Mouse (Mus musculus): ENCODE measurements around the gene Zbtb7b. TPM values are rescaled to one million over a fixed set of nuclear protein-coding genes. Genes with fewer than 3 reads are reported as not detected.

The Zbtb7b gene
- total RNA-seq, 2 experiments from 2014 or later, result 19.1 to 21.8 TPM

DNA sequence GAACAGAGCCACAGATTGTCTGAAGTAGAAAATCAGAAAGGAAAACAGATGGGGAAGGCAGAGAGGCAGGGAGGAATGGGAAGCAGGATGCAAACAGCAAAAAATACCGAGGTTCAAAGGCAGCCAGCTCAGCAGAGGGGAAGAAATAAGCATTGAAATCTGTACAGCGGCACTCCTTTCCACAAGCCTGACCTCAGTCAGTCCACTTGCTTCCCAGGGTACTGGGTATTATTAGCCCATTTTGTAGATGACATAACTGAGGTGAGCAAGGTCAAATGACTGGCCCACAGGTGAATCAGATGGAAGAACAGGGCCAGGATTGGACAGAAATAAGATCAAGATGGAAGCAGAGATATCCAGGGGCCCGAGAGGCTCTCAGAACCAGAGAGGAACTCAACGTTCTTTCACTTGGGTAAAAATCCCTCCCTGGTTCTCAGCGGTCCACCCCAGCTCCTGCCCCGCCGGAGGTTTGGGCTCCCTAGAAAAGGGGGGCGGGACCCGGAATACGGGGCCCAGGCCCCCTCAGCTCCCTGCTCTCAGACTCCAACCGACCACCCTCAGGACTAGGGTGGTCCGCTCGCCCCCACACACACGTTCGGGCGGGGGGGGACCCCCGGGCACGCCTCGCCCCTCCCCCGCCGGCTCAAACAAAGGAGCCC is 57.4 kb downstream of the Zbtb7b start:
- DNase-seq, result no peak

DNA sequence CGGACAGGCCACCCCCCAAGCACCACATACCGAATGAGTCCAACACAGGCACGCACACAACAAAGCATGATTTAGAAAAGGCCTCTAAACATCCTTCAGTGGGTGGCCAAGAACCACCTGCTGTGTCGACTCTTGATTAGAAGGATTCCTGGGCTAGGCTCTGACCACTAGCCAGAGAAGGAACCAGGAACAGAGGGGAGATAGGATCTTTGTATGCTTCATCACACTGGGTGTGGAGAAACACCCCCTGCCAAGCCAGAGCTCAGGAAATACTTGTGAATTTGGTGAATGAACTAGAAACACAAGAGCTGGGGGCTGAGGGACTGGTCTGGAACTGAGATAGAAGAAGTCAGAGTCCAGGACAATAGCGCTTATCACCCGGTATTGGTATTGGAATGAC is 58.0 kb downstream of the Zbtb7b start:
- DNase-seq, result no peak

DNA sequence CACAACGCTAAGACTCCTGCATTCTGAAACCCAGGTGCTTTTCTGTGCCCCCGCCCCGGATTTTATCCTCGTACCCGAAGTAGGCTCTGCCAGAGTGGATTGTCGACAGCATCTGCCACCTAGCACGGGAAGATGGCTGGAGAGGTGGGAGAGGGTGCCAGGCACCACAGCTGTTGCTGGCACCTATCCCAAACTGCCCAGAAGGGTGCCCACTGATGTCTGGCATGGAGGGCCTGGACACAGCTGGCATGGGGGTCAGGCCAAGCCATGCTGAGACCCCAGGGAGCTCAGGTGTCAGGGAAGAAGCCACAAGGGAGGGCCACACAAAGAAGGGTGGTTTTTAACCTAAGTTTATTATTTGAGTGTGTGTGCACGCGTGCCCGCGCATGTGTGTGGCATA is 61.5 kb downstream of the Zbtb7b start:
- DNase-seq, result no peak

DNA sequence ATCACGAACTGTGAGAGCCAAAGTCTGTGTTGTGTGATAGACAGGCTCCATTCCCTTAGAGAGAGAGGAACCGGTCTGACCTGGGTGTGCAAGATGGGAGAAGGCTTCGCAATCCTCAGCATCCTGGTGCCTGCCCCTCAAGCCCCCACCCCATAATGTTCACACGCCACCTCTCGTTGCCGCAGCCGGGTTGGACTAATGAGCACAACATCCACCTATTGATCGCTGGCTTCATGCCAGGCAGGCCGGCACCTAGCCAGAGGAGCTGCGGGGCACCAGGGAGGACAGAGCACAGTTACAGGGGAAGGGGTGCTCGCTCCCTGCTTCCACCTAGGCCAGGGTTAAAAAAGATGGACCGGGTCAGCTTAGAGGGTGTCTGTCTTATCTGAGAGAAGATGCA is 62.1 kb downstream of the Zbtb7b start:
- no peak for DNase-seq

DNA sequence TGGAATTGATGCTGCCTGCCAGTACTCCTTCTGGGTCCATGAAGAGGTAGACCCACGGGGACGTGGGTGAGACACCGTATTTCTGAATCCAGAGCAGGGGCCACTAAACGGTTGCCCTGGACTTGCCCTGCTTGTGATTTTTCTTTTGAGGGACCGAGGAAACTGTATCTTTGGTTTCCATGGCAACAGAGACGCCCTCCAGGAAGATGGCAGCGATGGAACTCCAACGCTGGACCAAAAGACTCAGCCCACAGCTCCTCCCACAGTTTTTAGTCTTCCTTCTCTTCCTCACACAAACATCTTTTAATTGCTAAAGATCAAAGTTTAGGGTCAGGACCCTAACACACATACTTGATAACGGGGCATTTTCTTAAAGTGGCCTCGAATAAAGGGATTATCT is 62.6 kb downstream of the Zbtb7b start:
- DNase-seq, result no peak

DNA sequence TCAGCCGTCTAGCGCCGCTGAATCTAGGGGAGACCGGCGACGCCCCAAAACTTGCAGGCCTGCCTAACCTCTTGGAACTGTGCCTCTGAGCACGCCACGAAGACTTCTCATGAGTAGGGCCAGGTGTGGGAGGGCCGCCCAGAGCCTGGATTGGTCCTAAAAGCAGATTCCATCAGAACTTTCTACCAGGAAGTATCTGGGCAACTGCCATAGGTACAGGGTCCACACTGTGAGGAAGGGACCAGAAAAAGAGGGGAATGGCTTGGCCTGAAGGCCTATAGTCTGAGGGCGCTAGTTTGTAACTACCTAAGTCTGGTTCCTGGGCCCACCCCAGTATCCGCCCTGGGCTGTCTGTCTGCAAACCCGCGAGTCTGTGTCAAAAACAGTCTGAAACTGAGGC is 63.0 kb downstream of the Zbtb7b start:
- no peak for DNase-seq

DNA sequence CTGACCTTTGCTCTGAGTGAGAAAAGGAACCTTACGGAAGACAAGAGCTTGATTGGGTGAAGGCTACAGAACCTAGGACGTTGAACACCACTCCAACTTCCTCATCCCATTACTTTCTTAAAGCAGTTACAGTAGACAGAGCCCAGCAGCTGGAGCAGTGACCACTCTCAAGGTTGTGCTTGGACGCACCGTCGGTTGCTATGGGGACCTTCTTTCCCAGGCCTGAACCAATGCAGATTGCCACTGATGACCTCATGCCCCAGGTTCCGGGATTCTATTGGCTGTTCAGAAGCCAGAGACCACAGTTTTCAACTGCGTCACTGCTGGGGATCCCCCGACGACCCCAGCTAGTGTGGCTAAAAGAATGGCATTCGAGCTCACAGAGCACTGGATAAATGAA is 63.6 kb downstream of the Zbtb7b start:
- no peak for DNase-seq

DNA sequence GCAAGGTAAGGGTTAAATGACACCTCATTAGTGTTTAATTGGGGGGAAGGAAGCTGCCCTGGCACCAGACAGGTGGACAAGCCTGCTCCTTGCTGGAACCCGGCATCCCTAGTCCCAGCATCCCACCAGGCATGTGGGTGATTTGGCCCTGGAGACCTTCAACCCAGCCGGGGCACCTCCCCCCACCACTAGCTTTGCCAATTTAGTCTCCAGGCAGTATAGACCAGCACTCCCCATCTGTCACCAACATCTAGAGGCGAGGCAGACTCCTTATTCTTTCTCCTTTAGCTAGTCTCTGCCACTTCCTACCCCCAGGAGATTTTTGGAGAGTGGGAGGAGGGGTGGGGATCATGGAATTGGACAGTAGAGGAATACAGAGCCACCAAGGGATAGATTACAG is 64.2 kb downstream of the Zbtb7b start:
- DNase-seq, result no peak

DNA sequence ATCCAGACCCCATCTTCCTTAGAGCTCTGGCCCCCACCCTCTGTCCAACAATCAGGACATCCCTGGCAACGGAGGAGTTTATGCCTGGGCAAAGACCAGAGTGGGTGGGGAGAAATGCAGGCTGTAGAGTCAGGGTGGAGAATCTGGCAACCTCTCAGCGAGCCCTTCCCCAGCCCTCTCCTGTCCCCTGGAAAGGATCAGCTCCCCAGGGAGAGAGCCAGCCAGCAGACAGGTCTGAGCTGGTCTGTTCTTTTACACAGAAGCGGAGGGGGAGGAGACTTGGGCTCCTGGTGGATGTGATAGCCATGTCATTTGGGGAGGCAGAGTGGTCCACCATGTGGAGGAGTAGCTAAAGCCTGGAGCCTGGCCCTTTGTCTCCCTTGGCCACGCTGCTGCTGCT is 66.0 kb downstream of the Zbtb7b start:
- no peak for DNase-seq

Other genes starting within 250 kb of the Zbtb7b start
- 1 to 10 TPM in 1 of 2 experiments, under 1 TPM in 1; 0.12 to 1.1 TPM for gene Hcn3, start 234.6 kb downstream of the Zbtb7b start, total RNA-seq (2021)
- 10 to 100 TPM; 21.5 to 32.6 TPM for gene Clk2, start 230.0 kb downstream of the Zbtb7b start, total RNA-seq (2021)
- 10 to 100 TPM; 36.7 to 40.0 TPM for gene Scamp3, start 217.3 kb downstream of the Zbtb7b start, total RNA-seq (2021)
- 10 to 100 TPM; 11.1 to 12.9 TPM for gene Fam189b, start 211.6 kb downstream of the Zbtb7b start, total RNA-seq (2021)
- gene Gba, start 191.8 kb downstream of the Zbtb7b start, total RNA-seq (2021), result 10 to 100 TPM; 20.6 to 24.5 TPM
- gene Thbs3, start 179.6 kb downstream of the Zbtb7b start, total RNA-seq (2021), result 10 to 100 TPM; 46.2 to 61.5 TPM
- gene Mtx1, start 167.7 kb downstream of the Zbtb7b start, total RNA-seq (2021), result 10 to 100 TPM; 55.2 to 57.3 TPM
- gene Muc1, start 165.7 kb downstream of the Zbtb7b start, total RNA-seq (2021), result under 1 TPM; 0.16 to 0.63 TPM
- gene Krtcap2, start 148.8 kb downstream of the Zbtb7b start, total RNA-seq (2021), result 10 to 100 TPM; 78.1 to 93.1 TPM
- gene Trim46, start 148.5 kb downstream of the Zbtb7b start, total RNA-seq (2021), result under 1 TPM; 0.70 to 0.86 TPM
- gene Dpm3, start 135.4 kb downstream of the Zbtb7b start, total RNA-seq (2021), result 10 to 100 TPM; 47.4 to 54.9 TPM
- gene Slc50a1, start 124.2 kb downstream of the Zbtb7b start, total RNA-seq (2021), result 10 to 100 TPM; 19.0 to 28.7 TPM
- gene Efna1, start 113.6 kb downstream of the Zbtb7b start, total RNA-seq (2021), result 10 to 100 TPM; 21.1 to 26.3 TPM
- not detected for gene Efna3, start 71.8 kb downstream of the Zbtb7b start, total RNA-seq (2021)
- 1 to 10 TPM in 1 of 2 experiments, under 1 TPM in 1; 0.82 to 1.9 TPM for gene Efna4, start 56.7 kb downstream of the Zbtb7b start, total RNA-seq (2021)
- gene Adam15, start 44.8 kb downstream of the Zbtb7b start, total RNA-seq (2021), result 10 to 100 TPM; 32.6 to 48.1 TPM
- gene Dcst2, start 32.8 kb downstream of the Zbtb7b start, total RNA-seq (2021), result not detected
- under 1 TPM; 0.12 to 0.14 TPM for gene Dcst1, start 29.5 kb downstream of the Zbtb7b start, total RNA-seq (2021)
- under 1 TPM; 0.59 to 0.73 TPM for gene Lenep, start 8.0 kb upstream of the Zbtb7b start, total RNA-seq (2021)
- gene Flad1, start 17.1 kb upstream of the Zbtb7b start, total RNA-seq (2021), result 10 to 100 TPM; 25.8 to 29.5 TPM
- gene Cks1b, start 23.6 kb upstream of the Zbtb7b start, total RNA-seq (2021), result 10 to 100 TPM; 19.7 to 22.3 TPM
- 10 to 100 TPM; 50.0 to 57.8 TPM for gene Shc1, start 23.7 kb upstream of the Zbtb7b start, total RNA-seq (2021)
- gene Pygo2, start 35.4 kb upstream of the Zbtb7b start, total RNA-seq (2021), result 10 to 100 TPM; 15.9 to 22.2 TPM
- gene Pbxip1, start 41.9 kb upstream of the Zbtb7b start, total RNA-seq (2021), result 100 to 1,000 TPM; 155 to 167 TPM
- 1 to 10 TPM; 9.8 to 9.9 TPM for gene Pmvk, start 59.8 kb upstream of the Zbtb7b start, total RNA-seq (2021)
- 10 to 100 TPM in 1 of 2 experiments, 1 to 10 TPM in 1; 6.9 to 11.9 TPM for gene Kcnn3, start 125.4 kb upstream of the Zbtb7b start, total RNA-seq (2021)

All from gastrocnemius, postnatal 10 days (tissue).